Mouse (Mus musculus) neural tube, embryonic 10.5 days (tissue): ENCODE results near the gene Zfp786.
"Not testable (repeated sequence)": the region's sequence is repeated elsewhere in the genome, so short reads cannot be mapped to it uniquely, and the experiment has no call there.

Experiments
- DNase-seq: peaks from one replicate; pipeline ENCODE4 v3.0.0-alpha.2; 2017; ENCODE audit warnings: low spot score; ENCODE audit errors: extremely low spot score

The Zfp786 gene

GRCm38 (mm10) chr6:47830104-47831078 is at the start of gene Zfp786:
Gene Zfp786 (minus strand): TSS chr6:47830867.
- DNase-seq: peak; percentile 96

- DNase-seq: no peak
These were observed 49.5 kb upstream of the Zfp786 start for GRCm38 (mm10) chr6:47880166-47880565.

GRCm38 (mm10) chr6:47879049-47879716 is 48.5 kb upstream of the Zfp786 start:
- DNase-seq: no peak

GRCm38 (mm10) chr6:47878593-47878992 is 47.9 kb upstream of the Zfp786 start:
- DNase-seq: no peak

GRCm38 (mm10) chr6:47878133-47878514 is 47.5 kb upstream of the Zfp786 start:
- DNase-seq: no peak

GRCm38 (mm10) chr6:47877461-47878132 is 46.9 kb upstream of the Zfp786 start:
- peak; percentile 92 for DNase-seq

- DNase-seq: no peak
These were observed 46.4 kb upstream of the Zfp786 start, which contains the start of gene Zfp282 for GRCm38 (mm10) chr6:47877058-47877457. Gene Zfp282 (plus strand): TSS chr6:47877204.

GRCm38 (mm10) chr6:47872266-47872665 is 41.6 kb upstream of the Zfp786 start:
- no peak for DNase-seq

GRCm38 (mm10) chr6:47857729-47858128 is 27.1 kb upstream of the Zfp786 start:
- not testable (repeated sequence) for DNase-seq

- no peak for DNase-seq
These were observed 26.6 kb upstream of the Zfp786 start for GRCm38 (mm10) chr6:47857241-47857640.

- no peak for DNase-seq
These were observed 15.1 kb upstream of the Zfp786 start for GRCm38 (mm10) chr6:47845779-47846178.

- DNase-seq: no peak
These were observed 11.7 kb upstream of the Zfp786 start for GRCm38 (mm10) chr6:47842337-47842736.

GRCm38 (mm10) chr6:47841831-47842230 is 11.2 kb upstream of the Zfp786 start:
- no peak for DNase-seq

- DNase-seq: no peak
These were observed 10.4 kb upstream of the Zfp786 start for GRCm38 (mm10) chr6:47841077-47841476.

- DNase-seq: no peak
These were observed 7.0 kb upstream of the Zfp786 start for GRCm38 (mm10) chr6:47837630-47838029.

- peak; percentile 72 for DNase-seq
These were observed 5.4 kb upstream of the Zfp786 start for GRCm38 (mm10) chr6:47835984-47836521.

GRCm38 (mm10) chr6:47835482-47835983 is 4.9 kb upstream of the Zfp786 start, which contains the start of gene Zfp398:
Gene Zfp398 (plus strand): TSS chr6:47835661.
- DNase-seq: peak; percentile 97

GRCm38 (mm10) chr6:47832220-47832619 is 1.6 kb upstream of the Zfp786 start:
- no peak for DNase-seq

GRCm38 (mm10) chr6:47828950-47829349 is 1.7 kb downstream of the Zfp786 start:
- no peak for DNase-seq

- DNase-seq: no peak
These were observed 3.2 kb downstream of the Zfp786 start for GRCm38 (mm10) chr6:47827462-47827861.

- DNase-seq: no peak
These were observed 6.4 kb downstream of the Zfp786 start for GRCm38 (mm10) chr6:47824241-47824640.
